In the genomic region with DNA sequence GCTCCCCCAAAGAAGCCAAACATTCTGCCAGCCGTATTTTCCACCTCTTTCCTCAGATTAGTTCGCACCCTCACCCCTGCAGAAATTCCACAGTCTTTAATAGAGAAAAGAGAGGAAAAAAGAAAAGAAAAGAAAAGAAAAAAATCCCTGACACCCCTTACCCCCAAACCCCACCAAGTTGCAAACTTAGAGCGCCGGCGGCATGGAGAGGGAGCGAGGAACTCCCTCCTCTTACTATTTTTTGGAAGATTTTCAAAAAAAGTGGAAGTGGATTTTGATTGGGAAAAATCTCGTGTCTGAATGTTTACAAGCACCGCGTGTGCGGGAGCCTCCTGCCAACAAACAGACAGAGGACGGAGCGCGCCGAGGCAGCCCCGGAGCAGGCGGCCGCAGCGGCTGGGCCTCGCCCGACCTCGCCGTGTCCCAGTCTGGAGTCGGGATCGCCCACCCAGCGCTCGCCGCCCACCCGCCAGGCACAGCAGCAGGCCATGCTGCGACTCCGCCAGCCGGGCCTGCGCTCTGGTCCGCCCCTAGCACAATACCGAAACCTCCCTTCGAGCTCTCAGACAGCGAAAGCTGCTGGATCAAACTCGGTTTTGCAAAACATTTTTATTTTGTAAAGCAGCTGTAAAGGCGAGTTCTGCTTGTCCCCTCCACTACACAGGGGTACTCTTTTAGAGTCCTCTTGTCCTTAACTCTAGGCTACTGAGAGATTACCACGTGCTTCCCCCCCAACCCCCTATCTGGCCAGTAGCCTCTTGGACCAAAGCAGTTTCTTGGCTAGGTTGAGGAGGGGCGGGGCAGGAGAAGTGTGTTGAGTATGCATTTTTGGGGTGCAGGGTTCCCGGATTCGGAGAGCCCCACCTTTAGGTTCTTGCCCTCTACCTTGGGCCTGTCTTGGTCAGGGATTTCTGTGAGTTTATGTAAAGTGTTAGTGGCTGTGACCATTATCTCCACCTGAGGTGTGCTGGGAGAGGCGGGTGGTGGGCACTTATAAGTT, we compare ENCODE assay signal across 8 mouse cellular contexts. TPM values are rescaled to one million over a fixed set of nuclear protein-coding genes. Genes with fewer than 3 reads are reported as not detected.
DNase-seq lines count a peak whose midpoint lies in the region; ATAC-seq and TF ChIP-seq lines count a peak whose summit lies in the region.

No protein-coding gene starts in this region.

- H3K9ac ChIP-seq in lung, embryonic 15.5 days, result peak overlapping the region; percentile 72

- peak overlapping the region; percentile 93 for H3K4me2 ChIP-seq in lung, embryonic 15.5 days

- WGBS in lung, embryonic 15.5 days, result under 1% methylated on average over 43 of the region's 43 CpGs

- H3K27ac ChIP-seq in lung, embryonic 15.5 days, result peak overlapping the region; percentile 94

- no peaks in the 10 kb centered on the region for H3K9me3 ChIP-seq in lung, embryonic 15.5 days

- no peak for TF ChIP-seq CTCF in brain, embryonic 14.5 days (IDR thresholded peaks at IDR 0.05; ENCODE audit: borderline replicate concordance, extremely low read depth, insufficient read depth, insufficient read length)

- peak overlapping the region; percentile 71 for H3K4me3 ChIP-seq in lung, embryonic 15.5 days

- no peak for TF ChIP-seq POLR2A in brain, embryonic 14.5 days (IDR thresholded peaks at IDR 0.05; ENCODE audit: borderline replicate concordance, extremely low read depth, insufficient read depth, insufficient read length, poor library complexity, severe bottlenecking)

- ATAC-seq in lung, embryonic 15.5 days (ENCODE audit: borderline replicate concordance, extremely low read depth, low FRiP score, low TSS enrichment), result peak; percentile 9; the same call in 1 of the 2 replicates

- H3K27me3 ChIP-seq in lung, embryonic 15.5 days, result peaks cover 9% of the 10 kb centered on the region

- H3K4me1 ChIP-seq in lung, embryonic 15.5 days, result peaks cover 42% of the 10 kb centered on the region

- DNase-seq in layer of hippocampus, adult 11-12 months (ENCODE audit: low spot score), result peak; percentile 46
- DNase-seq in layer of hippocampus, postnatal 25 days (ENCODE audit: extremely low spot score in 1 of 2, low spot score in 1 of 2), result no peak
- peak; percentile 85 for DNase-seq in brain, embryonic 14.5 days (ENCODE audit: low read depth)
- peak; percentile 22 to 57 for DNase-seq in heart, adult 18-20 months
- peak; percentile 19 for DNase-seq in kidney, adult 9 months
- DNase-seq in ovary, postnatal 14 days (ENCODE audit: low spot score), result peak; percentile 28
- DNase-seq in urinary bladder, postnatal 36 days (ENCODE audit: low spot score in 2 of 2), result peak; percentile 20 to 34

- H3K36me3 ChIP-seq in lung, embryonic 15.5 days, result no peaks in the 10 kb centered on the region

RNA-seq across cellular contexts. Expression of a gene that starts 1.8 kb away (rescaled TPM):
- total RNA-seq in layer of hippocampus, postnatal 25 days (2021), result 100 to 1,000 TPM; 105 to 134 TPM
- polyA plus RNA-seq in brain, embryonic 14.5 days (2012; rRNA removed), result 70.1 and 88.6 TPM in 2 replicates
- total RNA-seq in heart, adult 18-20 months (2021), result 1 to 10 TPM; 2.1 to 2.6 TPM
- polyA plus RNA-seq in lung, embryonic 15.5 days (2015; fragmentation: Nextera tagmentation; extraction: Ambion mirVana), result 15.4 and 15.8 TPM in 2 replicates

RNA-seq across cellular contexts. Expression of a gene that starts 4.8 kb away (rescaled TPM):
- total RNA-seq in layer of hippocampus, postnatal 25 days (2021), result 1 to 10 TPM in 1 of 2 experiments, under 1 TPM in 1; 0.37 to 1.7 TPM
- polyA plus RNA-seq in brain, embryonic 14.5 days (2012; rRNA removed), result 0.15 and 0.16 TPM in 2 replicates
- not detected for total RNA-seq in heart, adult 18-20 months (2021)
- polyA plus RNA-seq in lung, embryonic 15.5 days (2015; fragmentation: Nextera tagmentation; extraction: Ambion mirVana), result not detected in 2 replicates

Comparison
In these comparisons a context has a peak if more than half of its experiments do, and no peak if none do; other contexts are left out.
1. DNase-seq: peak in layer of hippocampus, adult 11-12 months (single experiment), brain, embryonic 14.5 days (single experiment), heart, adult 18-20 months (2 of 2), kidney, adult 9 months (single experiment), ovary, postnatal 14 days (single experiment) and urinary bladder, postnatal 36 days (2 of 2); none in layer of hippocampus, postnatal 25 days (0 of 2).
2. RNA of a gene that starts 1.8 kb away (total RNA-seq): 105 to 134 TPM in layer of hippocampus, postnatal 25 days; 2.1 to 2.6 TPM in heart, adult 18-20 months; every median in the first group is over 10 times any median in the second.